Mouse (Mus musculus): ENCODE results near the gene Dchs1.
"Not testable (repeated sequence)": the region's sequence is repeated elsewhere in the genome, so short reads cannot be mapped to it uniquely, and the experiment has no call there.

The Dchs1 gene

DNA sequence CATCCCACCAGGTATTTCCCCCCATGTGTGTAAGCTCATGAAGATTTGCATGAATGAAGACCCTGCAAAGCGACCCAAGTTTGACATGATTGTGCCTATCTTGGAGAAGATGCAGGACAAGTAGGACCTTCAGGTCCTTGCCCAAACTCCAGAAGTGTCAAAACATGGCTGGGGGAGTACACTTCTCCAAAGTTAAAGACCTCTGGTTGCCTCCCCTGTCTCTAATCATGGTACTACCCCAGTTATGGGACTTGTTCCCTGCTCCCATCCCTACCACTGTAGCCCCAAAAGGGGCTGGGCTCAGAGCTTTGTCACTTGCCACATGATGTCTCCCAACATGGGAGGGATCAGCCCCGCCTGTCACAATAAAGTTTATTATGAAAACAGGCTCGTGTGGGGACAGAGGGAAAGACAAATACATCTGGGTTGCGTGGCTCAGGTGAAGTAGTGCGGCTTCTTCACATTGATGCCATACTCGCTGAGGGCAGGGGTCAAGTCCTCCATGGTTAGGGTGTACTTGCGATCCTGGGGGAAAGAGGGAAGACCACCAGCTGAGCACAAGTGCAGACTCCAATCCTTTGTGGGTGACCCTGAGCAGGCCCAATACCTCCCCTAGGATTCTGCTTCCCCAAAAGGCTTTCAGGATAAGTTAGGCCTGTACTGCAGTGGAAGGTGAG, 44.8 kb downstream of the Dchs1 start:
- DNase-seq (ENCODE audit: low read depth, low spot score) = not testable (repeated sequence)

DNA sequence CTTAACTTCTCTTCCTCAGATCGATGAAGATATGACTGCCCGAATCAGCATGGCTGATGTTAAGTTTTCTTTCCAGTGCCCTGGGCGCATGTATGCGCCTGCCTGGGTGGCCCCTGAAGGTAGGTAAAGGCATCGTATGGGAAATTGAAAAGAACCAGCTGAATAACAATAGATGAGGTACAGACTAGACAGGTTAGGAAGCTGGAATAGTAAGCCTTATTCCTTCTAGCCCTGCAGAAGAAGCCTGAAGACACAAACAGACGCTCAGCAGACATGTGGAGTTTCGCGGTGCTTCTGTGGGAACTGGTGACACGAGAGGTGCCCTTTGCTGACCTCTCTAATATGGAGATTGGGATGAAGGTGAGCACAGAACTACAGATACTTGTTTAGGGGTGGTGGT, 45.5 kb downstream of the Dchs1 start:
- DNase-seq (ENCODE audit: low read depth, low spot score) = no peak

DNA sequence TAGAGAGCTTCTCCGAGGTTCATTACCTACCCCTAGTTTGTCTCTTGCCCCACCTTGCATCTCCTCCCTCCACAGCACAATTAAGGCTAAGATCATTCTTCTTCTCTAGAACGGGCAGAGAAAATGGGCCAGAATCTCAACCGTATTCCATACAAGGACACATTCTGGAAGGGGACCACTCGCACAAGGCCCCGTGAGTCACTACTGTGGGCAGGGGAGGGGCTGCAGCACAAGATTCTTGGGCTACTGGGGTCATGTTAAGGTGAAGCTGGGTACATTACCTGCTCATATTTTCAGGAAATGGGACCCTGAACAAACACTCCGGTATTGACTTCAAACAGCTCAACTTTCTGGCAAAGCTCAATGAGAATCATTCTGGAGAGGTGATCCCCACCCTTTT, 46.6 kb downstream of the Dchs1 start:
- no peak for DNase-seq (ENCODE audit: low read depth, low spot score)

DNA sequence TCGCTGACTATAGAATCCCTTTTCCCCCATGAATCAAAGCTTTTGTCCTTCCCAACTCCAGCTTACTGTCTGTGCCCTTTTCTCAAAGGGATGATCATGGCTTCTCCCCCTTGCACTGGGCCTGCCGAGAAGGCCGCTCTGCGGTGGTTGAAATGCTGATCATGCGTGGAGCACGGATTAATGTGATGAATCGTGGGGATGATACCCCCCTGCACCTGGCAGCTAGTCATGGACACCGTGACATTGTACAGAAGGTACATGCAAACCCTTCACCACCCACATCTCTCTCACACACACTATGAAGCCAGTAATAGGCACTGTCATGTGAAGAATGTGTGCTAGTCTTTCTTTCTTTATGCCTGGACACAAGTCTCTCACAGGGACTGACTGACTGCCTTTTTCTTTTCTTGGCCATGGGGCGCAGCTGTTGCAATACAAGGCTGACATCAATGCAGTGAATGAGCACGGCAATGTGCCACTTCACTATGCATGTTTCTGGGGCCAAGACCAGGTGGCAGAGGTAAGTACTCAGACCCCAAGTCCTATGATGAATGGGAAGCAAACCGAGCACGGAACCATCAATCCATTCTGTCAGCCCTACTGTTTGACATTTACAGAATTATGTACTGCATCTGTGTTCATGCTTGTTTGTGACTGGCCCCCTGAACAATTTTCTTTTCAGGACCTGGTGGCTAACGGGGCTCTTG, 47.2 kb downstream of the Dchs1 start:
- DNase-seq (ENCODE audit: low read depth, low spot score) = no peak

DNA sequence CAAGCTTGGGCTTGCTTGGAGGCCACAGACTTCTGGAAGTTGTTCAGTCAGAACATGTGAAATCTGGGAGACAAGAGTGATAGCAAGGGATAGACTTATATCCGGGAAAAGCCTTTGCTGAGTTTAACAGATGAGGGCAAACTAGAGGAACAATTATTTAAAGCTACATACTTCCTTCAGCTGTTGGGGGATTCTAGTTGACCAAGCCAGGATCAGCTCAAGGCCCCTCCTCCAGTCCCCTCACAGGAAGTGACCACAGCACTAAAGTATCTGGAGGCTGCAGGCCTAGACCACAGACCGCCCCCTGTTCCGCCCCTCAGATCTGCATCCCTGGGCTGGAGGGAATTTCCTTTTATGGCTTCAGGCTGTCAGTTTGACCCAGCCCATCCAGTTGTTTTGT, 48.5 kb downstream of the Dchs1 start:
- no peak for DNase-seq (ENCODE audit: low read depth, low spot score)

DNA sequence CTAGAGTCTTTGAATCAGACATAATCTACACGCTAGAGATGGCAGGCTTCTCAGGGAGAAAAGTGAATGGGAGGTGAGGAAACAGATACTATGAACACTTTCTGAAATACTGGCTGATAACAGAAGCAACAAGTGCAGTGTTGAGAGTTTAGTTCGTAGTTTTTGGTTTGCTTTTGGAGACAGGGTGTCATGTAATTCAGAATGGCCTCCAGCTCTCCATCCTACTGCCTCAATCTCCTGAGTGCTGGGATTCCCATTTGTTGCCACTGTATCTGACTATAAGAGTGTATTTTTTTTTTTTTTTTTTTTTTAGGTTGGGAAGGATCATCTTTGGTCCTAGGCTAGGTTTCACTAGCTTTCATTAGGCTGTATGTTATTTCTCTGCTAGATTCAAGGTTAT, 49.2 kb downstream of the Dchs1 start:
- DNase-seq (ENCODE audit: low read depth, low spot score) = no peak

DNA sequence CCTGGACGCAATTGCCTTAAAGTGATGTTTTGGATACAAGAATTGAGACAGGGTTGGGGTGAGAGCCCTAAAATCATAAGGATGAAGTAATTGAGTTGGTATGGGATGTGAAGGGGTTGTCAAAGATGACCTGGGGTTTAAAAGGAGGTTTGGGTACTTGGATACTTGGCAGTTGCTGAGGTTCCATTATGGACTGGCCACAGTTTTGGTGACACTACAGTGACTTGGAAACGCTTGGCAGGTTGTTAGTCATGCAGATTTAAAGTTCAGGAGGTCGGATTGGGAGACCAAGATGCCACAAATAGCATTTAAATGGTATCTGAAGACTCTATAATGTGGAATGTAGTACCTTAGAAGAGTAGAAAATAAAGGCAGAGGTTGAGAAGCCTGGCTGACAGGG, 49.8 kb downstream of the Dchs1 start:
- no peak for DNase-seq (ENCODE audit: low read depth, low spot score)

DNA sequence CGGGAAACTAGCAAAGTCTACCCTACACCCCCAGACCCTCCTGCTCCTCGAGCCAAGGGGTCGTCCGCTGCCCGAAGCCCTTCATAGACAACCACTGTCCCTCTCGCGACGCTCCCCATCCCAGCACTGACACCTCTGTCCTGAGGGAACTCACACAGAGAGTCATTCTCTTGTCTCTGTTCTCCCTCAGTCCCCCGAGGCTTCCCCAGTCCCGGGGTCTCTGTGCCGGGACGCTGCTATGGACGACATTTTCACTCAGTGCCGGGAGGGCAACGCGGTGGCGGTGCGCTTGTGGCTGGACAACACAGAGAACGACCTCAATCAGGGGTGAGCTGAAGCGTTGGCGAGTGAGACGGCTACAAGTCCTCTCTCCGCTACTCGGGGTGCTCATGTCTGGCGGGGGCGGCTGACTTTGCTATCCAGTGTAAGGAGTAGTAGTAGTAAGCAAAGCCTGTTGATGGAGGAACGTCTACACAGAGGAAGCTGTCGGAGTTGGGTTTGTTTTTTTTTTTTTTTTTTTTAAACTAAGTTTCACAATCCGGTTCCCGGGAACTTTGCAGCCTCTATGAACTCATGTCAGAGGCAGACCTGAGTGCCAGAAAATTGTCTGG, 50.4 kb downstream of the Dchs1 start, which contains the start of gene Rrp8:
Gene Rrp8 (minus strand): TSS at position 475 of the 611 bp plus-strand sequence.
- DNase-seq (ENCODE audit: low read depth, low spot score) = no peak

DNA sequence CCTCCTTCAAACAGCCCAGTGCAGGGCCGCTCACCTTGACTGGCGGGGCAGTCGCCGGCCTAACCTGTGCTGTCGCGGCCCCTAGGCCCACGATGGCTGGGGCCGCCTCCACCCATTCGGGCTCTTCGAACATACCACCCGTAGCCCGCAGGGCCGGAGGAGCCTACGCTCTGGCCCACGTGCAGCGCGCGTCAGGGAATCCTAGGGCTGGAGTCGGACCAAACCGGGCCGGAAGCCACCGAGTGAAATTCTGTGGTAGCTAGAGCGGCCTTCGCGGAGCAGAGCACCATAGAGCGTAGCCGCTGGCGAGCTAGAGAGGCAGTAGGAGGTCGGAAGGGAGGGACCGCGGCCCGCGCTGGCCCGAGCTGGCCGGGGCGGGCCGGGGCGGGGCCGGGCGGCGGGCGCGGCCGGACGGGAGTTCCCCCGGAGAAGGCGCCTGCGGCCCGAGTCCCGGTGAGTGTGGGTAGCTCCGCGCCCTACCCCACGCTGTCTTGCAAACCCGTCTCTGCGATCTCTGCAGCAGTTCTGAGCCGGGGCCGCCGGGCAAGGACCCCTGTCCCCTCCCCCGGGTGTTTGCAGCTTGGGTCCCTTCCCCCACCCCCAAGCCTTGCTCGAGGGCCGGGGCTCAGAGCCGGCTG, 51.1 kb downstream of the Dchs1 start, which contains the start of gene Ilk:
Gene Ilk (plus strand): TSS at position 329 of the 638 bp plus-strand sequence.
- DNase-seq (ENCODE audit: low read depth, low spot score) = peak; percentile 56

DNA sequence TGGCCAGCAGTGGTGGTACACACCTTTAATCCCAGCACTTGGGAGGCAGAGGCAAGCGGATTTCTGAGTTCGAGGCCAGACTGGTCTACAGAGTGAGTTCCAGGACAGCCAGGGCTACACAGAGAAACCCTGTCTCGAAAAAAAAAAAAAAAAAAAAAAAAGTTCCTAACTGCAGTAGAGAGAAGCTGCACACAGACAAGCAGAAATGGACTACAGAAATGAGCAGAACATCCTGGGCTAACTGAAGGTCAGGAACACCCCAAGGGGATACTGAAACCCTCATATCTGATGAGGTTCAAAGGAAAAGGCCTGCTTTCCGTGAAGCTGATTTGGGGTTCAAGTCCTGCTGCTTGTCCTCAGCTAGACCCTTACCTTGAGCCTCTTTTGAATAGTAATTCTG, 52.0 kb downstream of the Dchs1 start:
- not testable (repeated sequence) for DNase-seq (ENCODE audit: low read depth, low spot score)

DNA sequence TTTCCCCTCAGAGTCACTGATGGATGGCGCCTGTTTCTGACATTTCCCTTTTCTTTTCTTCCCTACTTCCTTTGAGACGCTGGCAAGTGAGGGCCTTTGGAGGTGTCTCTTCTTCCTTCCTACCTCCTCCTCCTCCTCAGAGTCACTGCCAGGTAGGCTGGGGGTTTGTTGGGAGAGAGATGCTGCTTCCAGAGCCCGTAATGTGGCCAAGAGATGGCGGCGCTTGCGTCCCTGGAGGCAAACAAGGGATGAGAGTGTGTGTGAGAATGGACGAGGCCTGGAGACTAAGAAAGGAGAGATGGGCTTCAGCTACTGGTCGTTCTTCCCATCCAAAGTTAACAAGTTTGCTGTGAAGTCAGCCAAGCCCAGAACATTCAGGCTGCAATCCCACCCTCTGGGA, 52.6 kb downstream of the Dchs1 start:
- no peak for DNase-seq (ENCODE audit: low read depth, low spot score)

DNA sequence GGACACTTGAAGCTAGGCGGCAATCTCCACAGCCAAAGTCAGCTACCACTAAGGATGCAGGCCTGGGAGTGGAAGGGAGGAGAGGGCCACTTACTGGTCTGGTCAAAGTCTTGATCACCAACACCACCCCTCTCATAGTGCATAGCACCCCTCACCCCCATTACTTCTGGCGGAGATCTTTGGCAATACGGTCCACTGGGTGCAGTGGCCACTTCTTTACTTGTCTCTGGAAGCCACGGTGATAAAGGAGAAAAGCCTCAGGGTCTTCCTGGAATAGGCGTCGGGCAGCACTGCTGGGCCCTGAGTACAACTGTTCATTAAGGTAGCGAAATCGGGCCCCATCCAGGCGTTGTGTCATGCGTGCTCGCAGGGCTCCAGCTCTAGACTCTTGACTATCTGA, 53.6 kb downstream of the Dchs1 start:
- no peak for DNase-seq (ENCODE audit: low read depth, low spot score)

DNA sequence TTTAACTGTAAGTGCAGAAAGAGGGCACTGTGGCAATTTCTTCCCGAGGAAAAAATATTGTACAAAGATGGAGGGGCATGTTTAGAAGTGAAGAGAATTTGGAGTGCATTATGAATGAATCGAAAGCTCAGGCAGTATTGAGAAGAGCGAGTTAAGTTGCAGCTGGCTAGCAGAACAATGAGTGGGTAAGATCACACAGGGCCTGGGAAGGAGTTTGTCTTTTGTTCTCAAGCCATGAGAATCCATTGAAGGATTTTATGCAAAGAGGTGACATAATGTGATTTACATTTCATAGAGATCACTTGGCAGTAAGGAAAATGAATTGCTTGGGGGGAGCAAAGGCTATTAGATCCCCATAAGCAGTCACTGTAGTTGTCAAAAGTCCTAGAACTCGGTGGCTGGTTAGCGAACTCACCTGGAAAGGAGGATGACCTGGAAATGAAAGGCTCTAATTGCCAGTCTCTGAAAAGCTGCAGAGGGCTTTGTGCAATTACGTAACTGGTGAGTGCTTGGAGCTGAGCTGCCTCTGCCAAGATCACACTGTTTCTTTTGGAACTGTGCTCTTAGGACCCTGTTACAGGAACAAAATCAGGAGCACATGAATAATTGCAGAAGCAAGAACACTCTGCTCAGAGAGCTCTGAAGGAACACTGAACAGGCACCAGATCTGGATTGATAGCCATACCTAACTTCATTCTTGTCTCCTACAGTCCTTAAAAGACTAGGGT, 58.6 kb downstream of the Dchs1 start:
- no peak for DNase-seq (ENCODE audit: low read depth, low spot score)

DNA sequence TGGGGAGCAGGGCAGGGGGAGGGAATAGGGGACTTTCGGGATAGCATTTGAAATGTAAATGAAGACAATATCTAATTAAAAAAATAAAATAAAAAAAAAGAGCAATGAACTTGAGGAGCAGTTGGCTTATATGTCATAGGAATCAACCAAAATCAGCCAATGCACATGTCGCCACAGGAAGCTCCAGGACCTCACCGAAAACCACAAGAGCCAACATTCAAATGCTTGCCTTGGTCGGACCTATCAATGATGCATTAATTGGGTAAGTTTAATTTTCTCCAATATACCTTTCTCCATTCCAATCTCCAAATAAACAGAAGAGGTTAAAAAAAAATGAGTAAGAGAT, 60.5 kb downstream of the Dchs1 start:
- no peak for DNase-seq (ENCODE audit: low read depth, low spot score)

DNA sequence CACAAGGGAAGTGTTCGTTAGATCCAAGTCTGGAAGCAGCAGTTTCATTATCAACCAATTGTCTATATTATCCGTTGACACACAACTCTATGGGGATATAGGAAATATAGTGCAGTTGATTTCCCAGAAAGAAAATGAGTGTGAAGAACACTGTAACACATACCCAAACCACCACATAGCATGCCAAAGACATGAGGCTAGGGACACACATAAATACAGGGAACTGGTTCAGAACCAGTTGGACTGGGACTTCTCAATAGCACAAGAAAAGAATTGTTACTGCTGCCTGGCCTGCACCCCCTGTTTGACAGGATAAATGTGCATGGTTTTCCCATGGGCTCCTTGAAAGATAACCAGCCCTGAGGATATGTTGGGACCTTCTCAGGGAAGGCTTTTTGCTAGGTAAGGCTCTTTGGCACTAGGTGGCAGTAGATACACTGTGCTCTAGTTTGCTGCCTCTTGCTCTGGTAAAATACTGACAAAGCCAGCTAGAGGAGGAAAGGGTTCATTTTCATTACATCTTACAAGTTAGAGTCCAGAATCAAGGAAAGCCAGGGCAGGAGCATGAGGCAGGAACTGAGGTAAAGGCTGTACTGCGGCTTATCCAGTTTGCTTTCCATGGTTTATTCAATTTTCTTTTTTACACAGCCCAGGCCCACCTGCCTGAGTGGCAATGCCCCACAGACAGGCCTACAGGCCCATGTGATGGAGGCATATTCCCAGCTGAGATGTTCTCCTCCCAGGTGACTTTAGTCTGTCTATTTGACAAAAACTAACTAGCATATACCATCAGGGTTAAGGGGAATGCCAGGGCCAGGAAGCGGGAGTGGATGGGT, 61.1 kb downstream of the Dchs1 start:
- no peak for DNase-seq (ENCODE audit: low read depth, low spot score)

DNA sequence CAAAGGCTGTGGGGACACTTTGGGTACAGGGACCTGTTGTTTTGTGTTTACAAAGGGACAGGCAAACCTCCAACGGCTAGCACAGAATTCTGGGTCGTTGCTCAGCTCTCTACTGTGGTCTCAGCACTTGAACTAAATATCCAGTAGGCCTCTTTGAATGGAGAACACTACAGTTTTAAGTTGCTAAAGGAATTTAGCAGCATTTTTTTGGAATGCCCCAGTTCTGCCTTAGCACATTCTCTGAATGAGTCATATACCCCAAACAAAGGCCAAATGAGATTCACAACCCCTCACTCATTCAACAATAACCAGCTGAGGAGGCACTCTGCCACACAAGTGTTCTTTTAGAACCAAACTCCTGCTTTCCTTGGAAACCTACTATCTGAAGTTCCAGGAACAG, 65.5 kb downstream of the Dchs1 start:
- no peak for DNase-seq (ENCODE audit: low read depth, low spot score)

DNA sequence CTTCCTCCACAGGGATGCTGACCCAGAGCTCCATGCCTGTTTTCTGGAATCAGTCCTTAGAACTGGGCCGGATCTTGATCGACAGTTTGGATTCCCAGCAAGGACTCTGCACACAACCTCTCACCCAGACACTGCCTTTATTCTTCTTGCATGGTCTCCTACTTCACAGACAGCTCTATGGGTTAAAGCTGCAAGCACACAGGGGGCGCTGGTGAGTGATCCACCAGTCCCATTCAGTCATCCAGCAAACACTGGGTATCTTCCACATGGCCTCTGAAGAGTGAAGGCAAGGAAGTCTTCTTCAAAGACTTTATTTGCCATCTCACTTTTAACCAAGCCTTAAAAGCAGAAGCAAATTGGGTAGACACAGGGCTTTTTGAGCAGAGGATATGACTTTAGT, 72.1 kb downstream of the Dchs1 start:
- DNase-seq (ENCODE audit: low read depth, low spot score) = no peak

DNA sequence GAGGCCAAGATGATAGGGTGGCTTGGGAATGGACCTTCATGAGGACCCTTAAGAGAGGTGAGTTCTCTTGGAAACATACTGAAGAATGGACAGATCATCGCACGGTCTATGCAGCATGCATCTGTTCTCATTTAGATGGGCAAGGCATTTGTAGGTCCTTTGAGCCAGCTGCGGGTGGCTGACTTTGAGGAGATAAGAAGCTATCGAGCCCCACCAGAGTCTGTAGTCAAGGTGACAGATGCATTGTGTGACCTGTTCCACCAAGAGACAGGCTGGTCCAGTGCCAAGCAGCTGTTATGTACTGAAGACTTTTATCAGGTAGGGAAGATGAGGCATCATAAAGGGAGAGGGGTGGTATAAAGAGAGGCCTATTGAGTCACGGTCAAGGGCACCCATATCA, 78.7 kb downstream of the Dchs1 start:
- no peak for DNase-seq (ENCODE audit: low read depth, low spot score)

DNA sequence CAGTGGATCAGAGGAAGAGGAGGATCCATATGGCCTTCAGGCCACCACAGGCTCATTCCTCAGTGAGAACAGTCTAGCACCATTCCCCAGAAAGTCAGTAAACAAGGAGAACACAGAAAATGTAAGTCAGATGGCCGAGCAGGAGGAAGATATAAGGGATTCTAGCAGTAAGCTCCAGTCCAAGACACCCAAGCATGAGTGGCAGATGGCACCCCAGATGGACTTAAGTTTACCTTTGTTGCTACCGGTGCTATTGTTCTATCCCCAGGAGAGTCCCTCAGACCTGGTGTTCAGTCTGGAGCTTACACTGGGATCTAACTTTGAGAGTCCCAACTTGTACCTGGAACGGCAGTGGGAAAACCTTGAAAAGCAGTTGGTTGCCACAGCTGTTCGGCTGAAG, 83.6 kb downstream of the Dchs1 start:
- DNase-seq (ENCODE audit: low read depth, low spot score) = no peak

DNA sequence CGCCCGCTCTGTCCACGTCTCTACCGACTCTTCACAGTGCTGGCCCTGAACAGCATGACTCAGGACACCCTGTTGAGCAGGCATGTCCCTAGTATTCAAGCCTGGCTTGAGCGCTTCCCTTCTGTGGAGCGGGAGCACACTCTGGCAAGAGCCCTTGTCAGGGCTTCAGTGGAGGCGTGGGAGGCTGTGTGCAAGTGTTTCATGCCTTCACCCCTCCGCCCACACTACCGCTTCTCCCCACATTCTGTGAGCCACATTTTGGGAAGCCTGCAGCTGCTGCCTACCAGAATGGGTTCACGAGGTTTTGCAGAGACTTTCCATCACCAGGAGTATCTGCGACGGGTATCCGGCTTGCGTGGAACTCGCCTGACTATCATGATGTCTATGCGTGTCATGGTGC, 84.3 kb downstream of the Dchs1 start:
- DNase-seq (ENCODE audit: low read depth, low spot score) = no peak

Data from brain, embryonic 18.5 days (tissue).